Mouse (Mus musculus): Measurements from ENCODE around the gene Twist2. TPM values are rescaled to one million over a fixed set of nuclear protein-coding genes. Genes with fewer than 3 reads are reported as not detected.

Twist2 gene
- polyA plus RNA-seq, 1 experiment: 1.5 TPM

GRCm38 (mm10) chr1:91856771-91857664, 55.8 kb downstream of the Twist2 start:
- Histone ChIP-seq H3K36me3 (ENCODE audit: control insufficient read depth, insufficient read depth, low read length) (no peaks in the 10 kb centered on the region), H3K4me1 (ENCODE audit: control insufficient read depth, insufficient read depth, low read length) (peaks cover 10% of the 10 kb centered on the region), H3K27ac (ENCODE audit: insufficient read depth, low read depth, low read length) (no peak overlapping the region), H3K27me3 (replicated peaks; ENCODE audit: control insufficient read depth, insufficient read depth, low read length) (no peaks in the 10 kb centered on the region), H3K4me3 (ENCODE audit: insufficient read depth, low read depth, low read length) (no peak overlapping the region)
- 59% methylated on average over 9 of the region's 9 CpGs for WGBS
- DNase-seq: peak; percentile 45
- TF ChIP-seq POLR2A (IDR thresholded peaks at IDR 0.05; ENCODE audit: low read depth, low read length): no peak
- TF ChIP-seq CTCF (conservative IDR thresholded peaks at IDR 0.05; ENCODE audit: insufficient read depth, insufficient read length, low read depth, low read length): no peak

GRCm38 (mm10) chr1:91858101-91858790, 57.0 kb downstream of the Twist2 start:
- WGBS: 62% methylated on average over 11 of the region's 11 CpGs
- no peak for DNase-seq

GRCm38 (mm10) chr1:91858901-91859300, 57.6 kb downstream of the Twist2 start:
- no peak for TF ChIP-seq POLR2A (IDR thresholded peaks at IDR 0.05; ENCODE audit: low read depth, low read length)
- no peak for TF ChIP-seq CTCF (conservative IDR thresholded peaks at IDR 0.05; ENCODE audit: insufficient read depth, insufficient read length, low read depth, low read length)
- WGBS: 100% methylated on average over 1 of the region's 1 CpGs
- Histone ChIP-seq H3K27me3 (replicated peaks; ENCODE audit: control insufficient read depth, insufficient read depth, low read length) (no peaks in the 10 kb centered on the region), H3K4me3 (ENCODE audit: insufficient read depth, low read depth, low read length) (no peak overlapping the region), H3K36me3 (ENCODE audit: control insufficient read depth, insufficient read depth, low read length) (no peaks in the 10 kb centered on the region), H3K4me1 (ENCODE audit: control insufficient read depth, insufficient read depth, low read length) (peaks cover 10% of the 10 kb centered on the region), H3K27ac (ENCODE audit: insufficient read depth, low read depth, low read length) (no peak overlapping the region)
- DNase-seq: no peak

More at GRCm38 (mm10) chr1:91858101-91858790, 57.0 kb downstream of the Twist2 start:
- Histone ChIP-seq H3K36me3 (ENCODE audit: control insufficient read depth, insufficient read depth, low read length) (no peaks in the 10 kb centered on the region), H3K4me1 (ENCODE audit: control insufficient read depth, insufficient read depth, low read length) (peaks cover 10% of the 10 kb centered on the region), H3K27me3 (replicated peaks; ENCODE audit: control insufficient read depth, insufficient read depth, low read length) (no peaks in the 10 kb centered on the region), H3K27ac (ENCODE audit: insufficient read depth, low read depth, low read length) (no peak overlapping the region), H3K4me3 (ENCODE audit: insufficient read depth, low read depth, low read length) (no peak overlapping the region)
- TF ChIP-seq POLR2A (IDR thresholded peaks at IDR 0.05; ENCODE audit: low read depth, low read length) (no peak), CTCF (conservative IDR thresholded peaks at IDR 0.05; ENCODE audit: insufficient read depth, insufficient read length, low read depth, low read length) (no peak)

- WGBS: 78% methylated on average over 7 of the region's 7 CpGs
- no peak overlapping the region for H3K4me3 ChIP-seq (ENCODE audit: insufficient read depth, low read depth, low read length)
- TF ChIP-seq CTCF (conservative IDR thresholded peaks at IDR 0.05; ENCODE audit: insufficient read depth, insufficient read length, low read depth, low read length): no peak
- no peak for TF ChIP-seq POLR2A (IDR thresholded peaks at IDR 0.05; ENCODE audit: low read depth, low read length)
- no peaks in the 10 kb centered on the region for H3K36me3 ChIP-seq (ENCODE audit: control insufficient read depth, insufficient read depth, low read length)
- no peaks in the 10 kb centered on the region for H3K27me3 ChIP-seq (replicated peaks; ENCODE audit: control insufficient read depth, insufficient read depth, low read length)
- H3K4me1 ChIP-seq (ENCODE audit: control insufficient read depth, insufficient read depth, low read length): peaks cover 10% of the 10 kb centered on the region
- no peak overlapping the region for H3K27ac ChIP-seq (ENCODE audit: insufficient read depth, low read depth, low read length)
- no peak for DNase-seq
Measured at GRCm38 (mm10) chr1:91861511-91861910, 60.2 kb downstream of the Twist2 start.

GRCm38 (mm10) chr1:91866001-91866400, 64.7 kb downstream of the Twist2 start:
- H3K27ac ChIP-seq (ENCODE audit: insufficient read depth, low read depth, low read length): no peak overlapping the region
- DNase-seq: no peak
- H3K4me3 ChIP-seq (ENCODE audit: insufficient read depth, low read depth, low read length): no peak overlapping the region
- WGBS: 57% methylated on average over 2 of the region's 2 CpGs
- H3K27me3 ChIP-seq (replicated peaks; ENCODE audit: control insufficient read depth, insufficient read depth, low read length): no peaks in the 10 kb centered on the region
- no peaks in the 10 kb centered on the region for H3K36me3 ChIP-seq (ENCODE audit: control insufficient read depth, insufficient read depth, low read length)
- no peak for TF ChIP-seq CTCF (conservative IDR thresholded peaks at IDR 0.05; ENCODE audit: insufficient read depth, insufficient read length, low read depth, low read length)
- no peak for TF ChIP-seq POLR2A (IDR thresholded peaks at IDR 0.05; ENCODE audit: low read depth, low read length)
- H3K4me1 ChIP-seq (ENCODE audit: control insufficient read depth, insufficient read depth, low read length): no peaks in the 10 kb centered on the region

GRCm38 (mm10) chr1:91871101-91871500, 69.8 kb downstream of the Twist2 start:
- Histone ChIP-seq H3K36me3 (ENCODE audit: control insufficient read depth, insufficient read depth, low read length) (no peaks in the 10 kb centered on the region), H3K4me1 (ENCODE audit: control insufficient read depth, insufficient read depth, low read length) (no peaks in the 10 kb centered on the region), H3K27me3 (replicated peaks; ENCODE audit: control insufficient read depth, insufficient read depth, low read length) (no peaks in the 10 kb centered on the region), H3K4me3 (ENCODE audit: insufficient read depth, low read depth, low read length) (no peak overlapping the region), H3K27ac (ENCODE audit: insufficient read depth, low read depth, low read length) (no peak overlapping the region)
- no peak for TF ChIP-seq CTCF (conservative IDR thresholded peaks at IDR 0.05; ENCODE audit: insufficient read depth, insufficient read length, low read depth, low read length)
- TF ChIP-seq POLR2A (IDR thresholded peaks at IDR 0.05; ENCODE audit: low read depth, low read length): no peak
- WGBS: 26% methylated on average over 6 of the region's 6 CpGs
- peak; percentile 33 for DNase-seq

Measured in kidney, adult 2 months (tissue).